Mouse (Mus musculus) CD4-positive helper T cell, adult 2 months (primary cell): ENCODE measurements around the gene 1700030K09Rik.

Experiments used
- DNase-seq: peaks from one replicate; pipeline ENCODE4 v3.0.0-alpha.2; 2012; ENCODE audit warnings: low read depth, missing footprints, low spot score

1700030K09Rik gene

GRCm38 (mm10) chr8:72459881-72460533 lies 16.3 kb downstream of the 1700030K09Rik start:
- DNase-seq, result no peak

GRCm38 (mm10) chr8:72464211-72464610 lies 20.5 kb downstream of the 1700030K09Rik start:
- no peak for DNase-seq

GRCm38 (mm10) chr8:72469243-72469642 lies 25.6 kb downstream of the 1700030K09Rik start:
- DNase-seq, result no peak

GRCm38 (mm10) chr8:72469984-72470383 lies 26.3 kb downstream of the 1700030K09Rik start:
- DNase-seq, result no peak

GRCm38 (mm10) chr8:72470684-72471083 lies 27.0 kb downstream of the 1700030K09Rik start:
- DNase-seq, result no peak

- peak; percentile 99 for DNase-seq
Observed at GRCm38 (mm10) chr8:72474826-72475546, 31.3 kb downstream of the 1700030K09Rik start, which contains the start of gene Cherp. Gene Cherp, minus strand, starts transcription at chr8:72475226.

- DNase-seq, result peak; percentile 31
Observed at GRCm38 (mm10) chr8:72485456-72486199, 41.9 kb downstream of the 1700030K09Rik start.

- no peak for DNase-seq
Observed at GRCm38 (mm10) chr8:72487014-72487413, 43.3 kb downstream of the 1700030K09Rik start.

- DNase-seq, result no peak
Observed at GRCm38 (mm10) chr8:72491017-72491416, 47.3 kb downstream of the 1700030K09Rik start.

GRCm38 (mm10) chr8:72491680-72492621 lies 48.3 kb downstream of the 1700030K09Rik start, which contains the start of gene Slc35e1:
Gene Slc35e1, minus strand, starts transcription at chr8:72492614.
- peak; percentile 84 for DNase-seq

GRCm38 (mm10) chr8:72492622-72493081 lies 49.0 kb downstream of the 1700030K09Rik start:
- peak; percentile 100 for DNase-seq

- DNase-seq, result no peak
Observed at GRCm38 (mm10) chr8:72493381-72493780, 49.7 kb downstream of the 1700030K09Rik start.

GRCm38 (mm10) chr8:72495411-72496111 lies 51.9 kb downstream of the 1700030K09Rik start:
- DNase-seq, result no peak

- DNase-seq, result no peak
Observed at GRCm38 (mm10) chr8:72496217-72496616, 52.5 kb downstream of the 1700030K09Rik start.

GRCm38 (mm10) chr8:72497911-72498310 lies 54.2 kb downstream of the 1700030K09Rik start:
- DNase-seq, result no peak

- DNase-seq, result no peak
Observed at GRCm38 (mm10) chr8:72498527-72498926, 54.8 kb downstream of the 1700030K09Rik start.

- DNase-seq, result no peak
Observed at GRCm38 (mm10) chr8:72499521-72500284, 56.0 kb downstream of the 1700030K09Rik start.

- no peak for DNase-seq
Observed at GRCm38 (mm10) chr8:72500521-72500931, 56.8 kb downstream of the 1700030K09Rik start.

- DNase-seq, result no peak
Observed at GRCm38 (mm10) chr8:72504137-72504536, 60.5 kb downstream of the 1700030K09Rik start.
